Mouse (Mus musculus) heart, embryonic 11.5 days (tissue): ENCODE data around the gene Eif2s2. TPM values are rescaled to one million over a fixed set of nuclear protein-coding genes. Genes with fewer than 3 reads are reported as not detected.
"Not testable (repeated sequence)": the region's sequence is repeated elsewhere in the genome, so short reads cannot be mapped to it uniquely, and the experiment has no call there.

Source experiments
- ATAC-seq: fragments of 200-750 bp; cut with Nextera tagmentation; replicated peaks from 2 replicates; pipeline ENCODE4 v1.8.0; 2017; ENCODE audit warnings: moderate library complexity; ENCODE audit not compliant: insufficient number of reproducible peaks, low FRiP score, low TSS enrichment
- H3K27ac ChIP-seq: fragments of 300-500 bp; sonication (generic); 2 replicates; pipeline ENCODE4 v1.5.1; 2014; ENCODE audit warnings: mild to moderate bottlenecking, low read depth, low read length
- H3K27me3 ChIP-seq: fragments of 300-500 bp; sonication (generic); 2 replicates; pipeline ENCODE4 v1.6.1; 2014; ENCODE audit warnings: mild to moderate bottlenecking, low read length, mixed read lengths; ENCODE audit not compliant: control insufficient read depth, insufficient read depth
- H3K36me3 ChIP-seq: fragments of 300-500 bp; sonication (generic); 2 replicates; pipeline ENCODE4 v1.6.1; 2014; ENCODE audit warnings: mild to moderate bottlenecking, low read length, moderate library complexity, mixed read lengths; ENCODE audit not compliant: control insufficient read depth, insufficient read depth
- H3K4me1 ChIP-seq: fragments of 300-500 bp; sonication (generic); 2 replicates; pipeline ENCODE4 v1.6.1; 2014; ENCODE audit warnings: low read length; ENCODE audit not compliant: control insufficient read depth, insufficient read depth
- H3K4me2 ChIP-seq: fragments of 300-500 bp; sonication (generic); 2 replicates; pipeline ENCODE4 v1.6.1; 2014; ENCODE audit warnings: mild to moderate bottlenecking, moderate library complexity
- H3K4me3 ChIP-seq: fragments of 300-500 bp; sonication (generic); 2 replicates; pipeline ENCODE4 v1.5.1; 2014; ENCODE audit warnings: low read depth, low read length
- H3K9ac ChIP-seq: fragments of 300-500 bp; sonication (generic); 2 replicates; pipeline ENCODE4 v1.6.1; 2014; ENCODE audit warnings: mild to moderate bottlenecking, low read depth, low read length, moderate library complexity
- H3K9me3 ChIP-seq: fragments of 300-500 bp; sonication (generic); replicated peaks from 2 replicates; pipeline ENCODE4 v1.6.1; 2016; ENCODE audit warnings: low read length; ENCODE audit not compliant: control insufficient read depth
- WGBS: fragments of 180-500 bp; shearing (Covaris S2); extraction: QIAGEN DNeasy Blood & Tissue Kit; methylation state at CpG from one replicate; pipeline ENCODE4 v1.1.7; 2014; ENCODE audit not compliant: insufficient replicate concordance; 5-methylcytosine and 5-hydroxymethylcytosine counted together
- polyA plus RNA-seq: library from polyadenylated mRNA; unstranded; fragments of >200 nt; fragmentation: Nextera tagmentation; extraction: Ambion mirVana; gene quantifications from 2 replicates; pipeline ENCODE4 v1.2.1, GENCODE M21; 2014

Gene Eif2s2
- polyA plus RNA-seq, 1 experiment from 2014 or later: 109 TPM

DNA sequence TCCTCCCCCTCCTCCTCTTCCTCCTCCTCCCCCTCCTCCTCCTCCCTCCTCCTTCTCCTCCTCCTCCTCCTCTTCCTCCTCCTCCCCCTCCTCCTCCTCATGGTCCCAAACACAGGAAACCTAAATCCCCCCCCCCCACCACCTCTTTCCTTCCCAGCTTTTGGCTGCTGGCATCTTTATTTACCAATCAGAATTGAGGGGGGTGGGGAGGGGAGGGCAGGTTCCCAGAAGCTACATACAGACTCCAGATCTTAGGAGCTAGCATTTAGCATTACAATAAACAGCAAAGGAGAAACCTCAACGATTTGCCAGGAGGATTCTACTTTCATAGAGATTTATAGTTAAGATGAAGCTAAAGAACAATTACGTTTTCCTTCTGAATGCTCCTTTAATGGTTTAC is 13.1 kb upstream of the Eif2s2 start:
- WGBS: 46% methylated on average over 2 of the region's 2 CpGs
- Histone ChIP-seq H3K4me1 (no peaks in the 10 kb centered on the region), H3K36me3 (no peaks in the 10 kb centered on the region), H3K27ac (no peak overlapping the region), H3K4me3 (no peak overlapping the region), H3K9me3 (no peaks in the 10 kb centered on the region), H3K9ac (no peak overlapping the region), H3K27me3 (no peaks in the 10 kb centered on the region), H3K4me2 (no peak overlapping the region)
- no peak for ATAC-seq

DNA sequence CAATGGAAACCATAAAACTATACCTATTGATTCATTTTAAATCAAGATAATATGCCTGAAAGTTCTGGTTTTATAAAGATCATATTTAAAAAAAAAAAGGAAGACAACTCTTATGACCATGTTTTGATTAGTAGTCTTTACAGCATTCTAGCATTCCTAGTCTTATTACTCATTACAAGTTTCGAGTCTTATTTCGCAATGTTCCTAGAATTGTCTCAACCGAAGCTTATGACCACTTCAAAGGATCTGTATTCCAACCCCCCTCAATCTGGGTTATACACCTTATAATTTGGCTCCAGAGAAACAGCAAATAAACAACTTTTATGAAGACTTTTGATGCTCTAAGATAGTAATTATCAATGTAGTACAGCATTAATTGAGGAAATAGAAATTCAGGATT is 9.4 kb upstream of the Eif2s2 start:
- no peaks in the 10 kb centered on the region for H3K9me3 ChIP-seq
- H3K4me2 ChIP-seq: no peak overlapping the region
- no peaks in the 10 kb centered on the region for H3K4me1 ChIP-seq
- H3K9ac ChIP-seq: no peak overlapping the region
- WGBS: 82% methylated on average over 3 of the region's 3 CpGs
- H3K36me3 ChIP-seq: no peaks in the 10 kb centered on the region
- H3K27ac ChIP-seq: no peak overlapping the region
- ATAC-seq: no peak
- no peaks in the 10 kb centered on the region for H3K27me3 ChIP-seq
- H3K4me3 ChIP-seq: no peak overlapping the region

DNA sequence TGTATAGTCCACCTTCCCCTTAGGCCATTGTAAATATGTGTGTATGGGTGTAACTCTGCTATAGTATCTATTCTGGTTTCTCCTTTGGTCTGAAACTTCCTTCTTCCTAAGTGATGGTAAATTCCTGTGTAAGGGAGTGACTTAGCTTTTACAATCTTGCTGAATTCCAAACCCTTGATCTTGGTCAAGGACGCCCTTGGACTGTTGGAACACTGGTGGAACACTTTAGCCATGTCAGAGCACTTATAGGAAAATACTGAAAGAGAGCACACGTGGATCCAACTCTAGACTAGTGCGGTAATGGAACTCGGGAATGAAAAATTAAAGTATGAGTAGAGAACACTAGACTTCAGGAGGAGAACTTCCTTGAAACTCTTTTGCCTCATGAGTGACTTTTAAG is 6.7 kb upstream of the Eif2s2 start:
- WGBS: 76% methylated on average over 4 of the region's 4 CpGs
- not testable (repeated sequence) for H3K36me3 ChIP-seq, H3K4me1 ChIP-seq, ATAC-seq, H3K9ac ChIP-seq, H3K4me3 ChIP-seq, H3K27me3 ChIP-seq, H3K27ac ChIP-seq, H3K9me3 ChIP-seq, H3K4me2 ChIP-seq

DNA sequence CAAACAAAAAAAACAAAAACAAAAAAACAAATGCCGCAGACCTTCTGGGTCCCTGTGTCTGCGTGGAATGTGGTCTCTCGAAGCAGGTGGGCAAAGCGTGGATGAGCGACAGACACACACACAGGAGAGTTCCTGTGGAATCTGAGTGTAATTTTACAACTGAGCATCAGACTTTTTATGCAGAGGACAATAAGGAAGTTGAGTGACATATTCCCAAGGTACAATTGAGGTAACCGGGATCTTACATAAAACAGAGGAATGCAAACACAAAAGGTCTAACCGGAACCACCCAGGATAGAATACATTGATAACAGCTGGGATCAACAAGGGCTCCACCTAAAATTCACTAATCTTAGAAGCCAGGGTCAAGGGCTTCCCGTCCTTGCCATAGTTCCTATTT is 6.3 kb upstream of the Eif2s2 start:
- WGBS: 86% methylated on average over 7 of the region's 8 CpGs
- not testable (repeated sequence) for ATAC-seq

DNA sequence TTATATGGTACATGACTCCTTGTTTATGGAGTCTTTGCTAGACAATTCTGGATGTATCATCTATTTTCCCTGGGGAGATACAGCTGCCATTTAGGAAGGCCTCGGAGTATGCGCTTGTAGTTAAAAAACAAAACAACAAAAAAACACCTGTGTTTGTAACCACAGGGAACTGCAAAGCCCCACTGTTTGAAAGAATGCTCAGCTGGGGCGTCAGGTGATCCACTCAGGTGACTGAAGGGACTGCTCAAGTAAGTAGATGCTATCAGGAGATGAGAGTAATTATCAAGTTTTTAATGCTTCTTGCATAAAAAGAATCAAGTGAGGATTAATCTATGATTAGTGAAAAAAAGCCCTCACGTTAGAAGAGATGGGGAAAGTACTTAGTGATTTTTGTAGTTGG is 813 bp upstream of the Eif2s2 start:
- peak overlapping the region; percentile 78 for H3K4me2 ChIP-seq
- WGBS: 55% methylated on average over 4 of the region's 4 CpGs
- peaks cover 5% of the 10 kb centered on the region; the same call in 1 of the 2 replicates for H3K4me1 ChIP-seq
- no peaks in the 10 kb centered on the region for H3K27me3 ChIP-seq
- H3K27ac ChIP-seq: no peak overlapping the region
- no peaks in the 10 kb centered on the region for H3K9me3 ChIP-seq
- ATAC-seq: no peak
- H3K9ac ChIP-seq: no peak overlapping the region
- no peak overlapping the region for H3K4me3 ChIP-seq
- no peaks in the 10 kb centered on the region for H3K36me3 ChIP-seq

More for the DNA sequence above, 6.3 kb upstream of the Eif2s2 start:
- not testable (repeated sequence) for H3K9me3 ChIP-seq, H3K27me3 ChIP-seq, H3K27ac ChIP-seq, H3K4me1 ChIP-seq, H3K36me3 ChIP-seq, H3K4me2 ChIP-seq, H3K4me3 ChIP-seq, H3K9ac ChIP-seq

DNA sequence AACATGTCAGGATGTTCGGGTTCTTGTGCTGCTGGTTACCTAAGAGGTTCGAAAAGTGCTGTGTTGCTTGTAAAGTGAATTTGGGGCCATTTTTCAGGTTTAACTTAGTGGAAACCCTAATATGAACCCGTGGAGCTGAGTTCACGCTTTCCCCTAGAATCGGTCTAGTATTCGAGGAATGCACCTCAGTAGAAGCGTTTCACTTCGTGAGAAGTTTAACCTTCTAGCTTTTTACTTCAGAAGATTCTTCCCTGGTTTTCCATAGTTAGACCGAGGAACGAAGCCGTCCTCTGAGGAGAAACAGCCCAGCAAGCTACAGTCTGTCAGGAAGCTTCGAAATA is 280 bp upstream of the Eif2s2 start:
- Histone ChIP-seq H3K4me2 (peak overlapping the region; percentile 78), H3K4me3 (peak overlapping the region; percentile 71), H3K9ac (peak overlapping the region; percentile 66; the same call in 1 of the 2 replicates), H3K9me3 (no peaks in the 10 kb centered on the region), H3K36me3 (peaks cover under 1% of the 10 kb centered on the region; the same call in 1 of the 2 replicates), H3K4me1 (peaks cover 5% of the 10 kb centered on the region; the same call in 1 of the 2 replicates), H3K27ac (no peak overlapping the region), H3K27me3 (no peaks in the 10 kb centered on the region)
- WGBS: 10% methylated on average over 12 of the region's 12 CpGs
- no peak for ATAC-seq

DNA sequence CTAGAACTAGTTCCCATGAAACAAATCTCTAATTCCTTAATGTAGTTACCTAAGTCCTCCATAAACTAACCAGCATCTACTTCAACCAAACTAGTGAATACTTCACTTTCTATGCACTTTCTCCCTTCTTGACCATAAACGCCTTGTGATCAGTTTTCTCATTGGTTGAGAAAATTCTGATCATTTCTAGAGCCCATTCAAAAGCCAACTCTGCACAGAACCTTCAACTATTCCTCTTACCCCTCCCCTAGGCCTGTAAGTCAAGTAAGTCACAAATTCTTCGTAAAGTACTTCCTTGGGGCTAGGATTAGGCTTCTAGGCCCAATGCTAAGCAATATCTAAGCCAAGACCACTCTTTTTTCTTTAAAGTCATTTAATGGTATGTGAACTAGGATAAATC is 1.1 kb downstream of the Eif2s2 start:
- peak overlapping the region; percentile 71 for H3K4me3 ChIP-seq
- no peak overlapping the region for H3K27ac ChIP-seq
- peaks cover 7% of the 10 kb centered on the region; the same call in 1 of the 2 replicates for H3K36me3 ChIP-seq
- 14% methylated on average over 2 of the region's 2 CpGs for WGBS
- no peaks in the 10 kb centered on the region for H3K27me3 ChIP-seq
- peaks cover 5% of the 10 kb centered on the region; the same call in 1 of the 2 replicates for H3K4me1 ChIP-seq
- ATAC-seq: no peak
- H3K4me2 ChIP-seq: peak overlapping the region; percentile 90
- peak overlapping the region; percentile 93 for H3K9ac ChIP-seq
- H3K9me3 ChIP-seq: no peaks in the 10 kb centered on the region

DNA sequence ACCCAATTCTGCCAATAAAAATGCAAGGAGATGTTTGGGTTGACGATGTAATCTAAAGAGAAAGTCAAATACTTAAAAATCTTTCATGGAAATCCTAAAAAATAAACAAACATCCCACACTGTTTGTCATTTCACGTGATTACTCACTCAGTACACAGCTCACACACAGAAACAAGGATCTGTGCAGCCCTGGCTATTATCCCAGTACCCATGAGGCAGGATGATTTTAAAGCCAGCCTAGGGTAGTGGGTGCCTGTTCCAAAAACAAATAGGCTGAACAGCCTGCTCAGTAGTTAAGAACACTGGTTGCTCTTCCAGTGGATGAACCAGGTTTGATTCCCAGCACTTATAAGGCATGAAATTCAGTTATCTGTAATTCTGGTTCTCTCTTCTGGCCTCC is 16.1 kb downstream of the Eif2s2 start:
- peaks cover 19% of the 10 kb centered on the region for H3K36me3 ChIP-seq

DNA sequence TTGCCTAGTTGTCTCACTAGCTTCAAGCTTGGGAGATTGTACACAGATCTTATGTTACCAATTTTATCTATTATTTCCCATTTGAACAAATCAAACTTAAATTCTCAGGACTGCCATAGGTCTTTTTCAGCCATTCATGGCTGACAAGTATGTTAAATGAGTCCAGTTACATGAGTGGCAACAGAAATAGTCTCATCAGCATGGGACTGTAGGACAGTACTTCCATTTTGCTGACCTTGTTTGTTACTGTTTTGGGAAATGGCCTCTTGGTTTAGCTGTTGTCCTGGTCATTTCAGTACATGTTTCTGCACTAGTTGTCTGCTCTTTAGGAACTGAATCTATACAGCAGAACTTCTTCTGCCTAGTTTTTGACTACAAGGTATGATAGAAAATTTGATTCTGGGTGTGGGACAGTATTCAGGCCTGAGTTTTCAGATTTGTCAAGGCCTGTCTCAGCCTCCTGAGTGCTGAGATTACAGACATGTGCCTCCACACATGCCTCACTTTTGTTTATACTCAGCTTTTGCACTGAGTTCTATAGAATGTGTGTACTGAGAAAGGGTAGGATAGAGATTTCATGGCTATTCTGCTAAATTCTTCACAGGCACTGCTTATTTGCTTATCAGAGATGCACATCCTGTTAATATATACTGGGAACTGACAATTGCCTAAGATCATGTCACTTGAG is 22.6 kb downstream of the Eif2s2 start:
- Histone ChIP-seq H3K27ac (no peak overlapping the region), H3K9me3 (no peaks in the 10 kb centered on the region), H3K36me3 (peaks cover 26% of the 10 kb centered on the region), H3K4me2 (no peak overlapping the region), H3K9ac (no peak overlapping the region), H3K27me3 (no peaks in the 10 kb centered on the region), H3K4me1 (no peaks in the 10 kb centered on the region), H3K4me3 (no peak overlapping the region)
- ATAC-seq: no peak

More for the DNA sequence above, 16.1 kb downstream of the Eif2s2 start:
- Histone ChIP-seq H3K4me3 (no peak overlapping the region), H3K27me3 (no peaks in the 10 kb centered on the region), H3K4me1 (no peaks in the 10 kb centered on the region), H3K27ac (no peak overlapping the region), H3K9ac (no peak overlapping the region), H3K9me3 (no peaks in the 10 kb centered on the region), H3K4me2 (no peak overlapping the region)
- no peak for ATAC-seq
- 88% methylated on average over 2 of the region's 2 CpGs for WGBS
